In the genomic region with DNA sequence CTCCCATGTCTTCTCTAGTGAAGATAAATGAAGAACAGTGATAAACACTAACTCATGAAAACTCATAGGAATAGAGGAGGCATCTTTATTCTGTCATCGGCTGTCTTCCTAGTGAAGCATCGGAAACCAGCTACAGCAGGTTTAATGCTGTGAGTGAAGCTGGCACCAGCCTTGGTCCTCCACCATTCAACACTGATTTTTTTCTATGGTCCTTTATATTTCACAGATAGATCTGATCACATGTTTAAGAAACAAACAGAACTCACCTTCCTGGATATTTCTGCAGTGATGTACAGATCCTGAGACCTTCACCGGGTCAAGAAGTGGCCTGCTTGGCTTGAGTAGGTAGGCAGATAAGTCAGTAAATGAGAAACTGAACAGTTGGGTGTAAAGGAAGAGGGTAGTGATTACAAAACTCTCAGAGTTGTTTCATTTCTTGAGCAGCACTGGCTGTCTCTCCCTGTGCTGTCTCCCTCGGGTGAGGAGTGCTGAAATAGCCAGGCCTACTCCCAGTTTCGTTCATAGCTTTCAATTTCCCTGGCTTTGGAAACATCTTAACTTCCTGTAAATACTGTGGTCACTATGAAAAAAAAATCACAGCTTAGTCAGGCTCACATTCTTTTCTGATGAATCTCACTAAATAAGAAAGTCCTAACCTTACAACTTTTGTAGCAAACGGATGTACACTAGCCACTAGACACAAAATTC, we compare ENCODE assay signal across 12 mouse cellular contexts. TPM values are rescaled to one million over a fixed set of nuclear protein-coding genes. Genes with fewer than 3 reads are reported as not detected.
A peak's percentile ranks its signal among the peaks of the same experiment; 100 is the strongest.
DNase-seq lines count a peak whose midpoint lies in the region; TF ChIP-seq lines count a peak whose summit lies in the region.
"Not testable (repeated sequence)": the region's sequence is repeated elsewhere in the genome, so short reads cannot be mapped to it uniquely, and the experiment has no call there.
"Had no signal": no experiment of that assay in that cellular context is flagged by ENCODE, and none has a peak within 500 bp of the region (broad histone marks: within the 10 kb centered on the region; RNA-seq: fewer than 3 reads in every experiment).

TSS of gene Ifi211 (minus strand) at position 499 of the 708 bp plus-strand sequence.

- not testable (repeated sequence) for TF ChIP-seq EP300 in heart, adult 2 months (IDR thresholded peaks at IDR 0.05; ENCODE audit: insufficient read depth, low read depth, low read length)

- not testable (repeated sequence) for H3K36me3 ChIP-seq in heart, adult 2 months (ENCODE audit: control insufficient read depth, insufficient read depth, low read length); macrophage (ENCODE audit: inconsistent target); small intestine, adult 2 months (ENCODE audit: control insufficient read depth, insufficient read depth, low read length)

- H3K4me1 ChIP-seq in embryonic fibroblast, embryonic 13.5 days (ENCODE audit: control insufficient read depth, insufficient read depth, low read length); heart, adult 2 months (ENCODE audit: control insufficient read depth, insufficient read depth, low read length); small intestine, adult 2 months (ENCODE audit: control insufficient read depth, insufficient read depth, insufficient read length, low read length): not testable (repeated sequence)

- H3K9ac ChIP-seq in heart, adult 2 months (ENCODE audit: low read depth, low read length): not testable (repeated sequence)

- H3K27ac ChIP-seq in embryonic fibroblast, embryonic 13.5 days (ENCODE audit: insufficient read depth, low read length): peak within 1 kb of the TSS; percentile 97
- H3K27ac ChIP-seq in heart, adult 2 months: peak within 1 kb of the TSS; percentile 66
- H3K27ac ChIP-seq in macrophage: peak within 1 kb of the TSS; percentile 79
- H3K27ac ChIP-seq in small intestine, adult 2 months (ENCODE audit: insufficient read depth, low read depth, low read length): peak within 1 kb of the TSS; percentile 46; the same call in 1 of the 2 replicates

- TF ChIP-seq POLR2A in embryonic fibroblast, embryonic 13.5 days (IDR thresholded peaks at IDR 0.05; ENCODE audit: low read depth, low read length): peak; percentile 58
- TF ChIP-seq POLR2A in heart, adult 2 months (IDR thresholded peaks at IDR 0.05; ENCODE audit: insufficient read depth, low read depth, low read length): peak; percentile 58; the same call in 1 of the 2 replicates
- not testable (repeated sequence) for TF ChIP-seq POLR2A in small intestine, adult 2 months (IDR thresholded peaks at IDR 0.05; ENCODE audit: low read depth, low read length)

- 50% methylated on average over 6 of the region's 6 CpGs for WGBS in heart, adult 2 months
- 32% methylated on average over 6 of the region's 6 CpGs for WGBS in macrophage (ENCODE audit: missing documents)
- 56% methylated on average over 6 of the region's 6 CpGs for WGBS in small intestine, adult 2 months

- peak; percentile 42 for DNase-seq in 416B (ENCODE audit: low read depth)
- peak; percentile 19 to 63 for DNase-seq in adrenal gland, adult (ENCODE audit: inconsistent age in 2 of 2, low spot score in 1 of 2)
- DNase-seq in heart, adult 2 months: peak; percentile 37 to 59
- DNase-seq in induced T-regulatory cell, adult 2 months (ENCODE audit: low read depth): peak; percentile 46
- peak; percentile 24 to 44 for DNase-seq in kidney, postnatal 36 days

- peak within 1 kb of the TSS; percentile 30 for H3K4me3 ChIP-seq in embryonic fibroblast, embryonic 13.5 days (ENCODE audit: insufficient read depth, low read length)
- H3K4me3 ChIP-seq in heart, adult 2 months; small intestine, adult 2 months (ENCODE audit: low read depth, low read length): not testable (repeated sequence)
- H3K4me3 ChIP-seq in macrophage (ENCODE audit: inconsistent target): peak within 1 kb of the TSS; percentile 45

- H3K27me3 ChIP-seq in heart, adult 2 months (ENCODE audit: control insufficient read depth, insufficient read depth, low read length); small intestine, adult 2 months (ENCODE audit: control insufficient read depth, insufficient read depth, low read length): not testable (repeated sequence)

- intact Hi-C loops in heart, adult 2 months (cut with DNase I): not testable (repeated sequence)

- TF ChIP-seq CTCF in embryonic fibroblast, embryonic 13.5 days (IDR thresholded peaks at IDR 0.05; ENCODE audit: borderline replicate concordance, insufficient read depth, low read length); heart, adult 2 months (IDR thresholded peaks at IDR 0.05); small intestine, adult 2 months (IDR thresholded peaks at IDR 0.05; ENCODE audit: extremely low read depth, insufficient read length, insufficient replicate concordance, low read depth, low read length): not testable (repeated sequence)

- not testable (repeated sequence) for H3K79me2 ChIP-seq in heart, adult 2 months (replicated peaks; ENCODE audit: control insufficient read depth, insufficient read depth, low read length)
- H3K79me2 ChIP-seq in macrophage (ENCODE audit: inconsistent target): peaks cover 45% of the 10 kb centered on the region

RNA-seq across cellular contexts. Expression of gene Ifi211, which starts in this region (rescaled TPM):
- polyA plus RNA-seq in embryonic fibroblast, embryonic 13.5 days (2011; ENCODE audit: insufficient read length, low read depth, missing spikeins): 27.4 TPM in 2 replicates
- total RNA-seq in heart, adult 2 months (2021): 1 to 10 TPM; 2.6 to 3.0 TPM
- 0.85 and 1.3 TPM in 2 replicates for polyA plus RNA-seq in heart, adult 2 months (2012; rRNA removed)
- 100 to 1,000 TPM in 23 of 26 experiments, 10 to 100 TPM in 3; 74.2 to 796 (median 409) TPM for total RNA-seq in macrophage (2018; cell fraction: chromatin; rRNA removed)
- total RNA-seq in macrophage (2018; cell fraction: cytosol; rRNA removed): 1,000 to 10,000 TPM in 4 of 26 experiments, 100 to 1,000 TPM in 22; 193 to 1,156 (median 826) TPM
- total RNA-seq in macrophage (2018; cell fraction: nucleus; rRNA removed): 100 to 1,000 TPM; 122 to 927 (median 619) TPM
- polyA plus RNA-seq in macrophage (2018): 272 to 390 TPM (median 361 TPM) in 3 replicates
- 0.06 and 0.15 TPM in 2 replicates for polyA plus RNA-seq in small intestine, adult 2 months (2012; rRNA removed)
- total RNA-seq: layer of hippocampus, postnatal 10 days; left cerebral cortex, postnatal 14 days; midbrain, postnatal 0 days had no signal
- polyA plus RNA-seq: neural tube, embryonic 14.5 days had no signal

Comparison
In these comparisons a context has a peak if more than half of its experiments do, and no peak if none do; other contexts are left out.
1. H3K27ac ChIP-seq: peak in every context shown above with its lines; median percentile 97 in embryonic fibroblast, embryonic 13.5 days; 79 in macrophage; 66 in heart, adult 2 months; 46 in small intestine, adult 2 months.